23 mouse cellular contexts compared by ENCODE assay signal in genomic region chr8:86617759-86618387, GRCm38 (mm10). TPM values are rescaled to one million over a fixed set of nuclear protein-coding genes. Genes with fewer than 3 reads are reported as not detected.
A peak's percentile ranks its signal among the peaks of the same experiment; 100 is the strongest.
DNase-seq lines count a peak whose midpoint lies in the region; ATAC-seq and TF ChIP-seq lines count a peak whose summit lies in the region.
"Had no signal": no experiment of that assay in that cellular context is flagged by ENCODE, and none has a peak within 500 bp of the region (broad histone marks: within the 10 kb centered on the region; RNA-seq: fewer than 3 reads in every experiment).

No protein-coding gene starts in this region.

- 0 out of 2 replicates have a peak, but pooled peaks have one; percentile 45 for ATAC-seq in liver, embryonic 11.5 days (replicated peaks; ENCODE audit: low FRiP score)
- ATAC-seq in megakaryocyte progenitor cell, adult 5-6 weeks (replicated peaks; ENCODE audit: poor library complexity): peak; percentile 92
- no peak for ATAC-seq in hindbrain, embryonic 14.5 days (ENCODE audit: low FRiP score)
- ATAC-seq: activated CD4-positive, CD25-positive, alpha-beta regulatory T cell, adult 4 months; lung, postnatal 0 days had no signal

- peak overlapping the region; percentile 87 for H3K27ac ChIP-seq in MEL (ENCODE audit: control insufficient read depth, low read depth, low read length)
- no peak overlapping the region for H3K27ac ChIP-seq in liver, embryonic 11.5 days (ENCODE audit: low read depth, low read length)
- H3K27ac ChIP-seq in hindbrain, embryonic 14.5 days: no peak overlapping the region
- H3K27ac ChIP-seq in heart, embryonic 10.5 days: no peak overlapping the region
- H3K27ac ChIP-seq: embryonic facial prominence, embryonic 15.5 days; forebrain, embryonic 10.5 days; heart, adult 2 months; hindbrain, embryonic 10.5 days; layer of hippocampus, adult 2 months; midbrain, embryonic 10.5 days had no signal

- peak overlapping the region; percentile 37; the same call in 1 of the 2 replicates for H3K9ac ChIP-seq in MEL (ENCODE audit: control insufficient read depth, low read depth, low read length, poor library complexity, severe bottlenecking)
- H3K9ac ChIP-seq in liver, embryonic 11.5 days (ENCODE audit: low read depth, low read length): no peak overlapping the region
- H3K9ac ChIP-seq in hindbrain, embryonic 14.5 days: no peak overlapping the region
- H3K9ac ChIP-seq: embryonic facial prominence, embryonic 15.5 days had no signal

- DNase-seq in 416B (ENCODE audit: low read depth): peak; percentile 46
- DNase-seq in MEL (ENCODE audit: low read depth, low spot score): peak; percentile 86
- DNase-seq in liver, embryonic 11.5 days (ENCODE audit: low spot score): no peak
- no peak for DNase-seq in hindbrain, embryonic 14.5 days (ENCODE audit: low spot score)
- no peak for DNase-seq in heart, embryonic 10.5 days (ENCODE audit: low spot score)
- no peak for DNase-seq in spleen, adult 18-20 months
- DNase-seq: adrenal gland, postnatal 10 days; cerebellum, postnatal 10 days; gastrocnemius, postnatal 10 days; heart, adult 2 months; kidney, adult 18-20 months; kidney, postnatal 10 days; layer of hippocampus, postnatal 36 days; thymus, postnatal 25 days had no signal

- peak; percentile 94 for TF ChIP-seq EP300 in MEL (IDR thresholded peaks at IDR 0.05; ENCODE audit: low read depth in 1 of 2, low read length in 2 of 2)

- WGBS in liver, embryonic 11.5 days: 42% methylated on average over 7 of the region's 7 CpGs
- 76% methylated on average over 7 of the region's 7 CpGs for WGBS in hindbrain, embryonic 14.5 days
- WGBS in heart, embryonic 10.5 days: 65% methylated on average over 7 of the region's 7 CpGs

- H3K9me3 ChIP-seq in MEL (replicated peaks; ENCODE audit: insufficient read depth, low read length): no peaks in the 10 kb centered on the region
- H3K9me3 ChIP-seq in liver, embryonic 11.5 days (ENCODE audit: control insufficient read depth, low read length): no peaks in the 10 kb centered on the region
- no peaks in the 10 kb centered on the region for H3K9me3 ChIP-seq in hindbrain, embryonic 14.5 days (ENCODE audit: control insufficient read depth, low read length)
- H3K9me3 ChIP-seq in heart, embryonic 10.5 days: no peaks in the 10 kb centered on the region
- H3K9me3 ChIP-seq: embryonic facial prominence, embryonic 15.5 days; forebrain, embryonic 10.5 days; hindbrain, embryonic 10.5 days; midbrain, embryonic 10.5 days had no signal

- TF ChIP-seq RAD21 in MEL (IDR thresholded peaks at IDR 0.05; ENCODE audit: low read depth, low read length): no peak

- peak overlapping the region; percentile 3 to 41; a peak in 2 of 4 replicates for H3K4me3 ChIP-seq in MEL (ENCODE audit: control insufficient read depth in 1 of 2, insufficient read depth in 1 of 2, low read depth in 2 of 2, low read length in 2 of 2)
- H3K4me3 ChIP-seq in liver, embryonic 11.5 days (ENCODE audit: low read depth, low read length): no peak overlapping the region
- H3K4me3 ChIP-seq in hindbrain, embryonic 14.5 days (replicated peaks; ENCODE audit: low read length): no peak overlapping the region
- H3K4me3 ChIP-seq in heart, embryonic 10.5 days: no peak overlapping the region
- H3K4me3 ChIP-seq: embryonic facial prominence, embryonic 15.5 days; forebrain, embryonic 10.5 days; heart, adult 2 months; hindbrain, embryonic 10.5 days; layer of hippocampus, adult 2 months; midbrain, embryonic 10.5 days had no signal

- TF ChIP-seq POLR2A in MEL (IDR thresholded peaks at IDR 0.05; ENCODE audit: control insufficient read depth in 1 of 2, insufficient read depth in 1 of 2, low read depth in 1 of 2, low read length in 2 of 2, poor library complexity in 1 of 2): no peak

- TF ChIP-seq CTCF in MEL (IDR thresholded peaks at IDR 0.05 in 2 of 3, conservative IDR thresholded peaks at IDR 0.05 in 1 of 3; ENCODE audit: control insufficient read depth in 1 of 3, insufficient read depth in 1 of 3, low read depth in 2 of 3, low read length in 3 of 3, poor library complexity in 1 of 3, severe bottlenecking in 1 of 3): no peak

- H3K27me3 ChIP-seq in MEL (ENCODE audit: control insufficient read depth in 1 of 2, insufficient read depth in 2 of 2, low read length in 2 of 2): no peaks in the 10 kb centered on the region
- no peaks in the 10 kb centered on the region for H3K27me3 ChIP-seq in liver, embryonic 11.5 days (replicated peaks; ENCODE audit: control insufficient read depth, insufficient read depth, low read length)
- no peaks in the 10 kb centered on the region; the same call in 1 of the 2 replicates for H3K27me3 ChIP-seq in hindbrain, embryonic 14.5 days (ENCODE audit: control insufficient read depth, insufficient read depth, low read length)
- H3K27me3 ChIP-seq in heart, embryonic 10.5 days (ENCODE audit: insufficient read depth, poor library complexity, severe bottlenecking): no peaks in the 10 kb centered on the region
- H3K27me3 ChIP-seq: embryonic facial prominence, embryonic 15.5 days had no signal

- no peaks in the 10 kb centered on the region for H3K79me2 ChIP-seq in MEL (ENCODE audit: control insufficient read depth, insufficient read depth, low read length, poor library complexity)

- peaks cover 0 to 20% of the 10 kb centered on the region in 2 experiments; a peak in 2 of 4 replicates for H3K36me3 ChIP-seq in MEL (ENCODE audit: control insufficient read depth in 1 of 2, insufficient read depth in 2 of 2, low read length in 2 of 2)
- no peaks in the 10 kb centered on the region for H3K36me3 ChIP-seq in liver, embryonic 11.5 days (ENCODE audit: control insufficient read depth, insufficient read depth, low read length)
- no peaks in the 10 kb centered on the region for H3K36me3 ChIP-seq in hindbrain, embryonic 14.5 days (replicated peaks; ENCODE audit: control insufficient read depth, insufficient read depth)
- no peaks in the 10 kb centered on the region for H3K36me3 ChIP-seq in heart, embryonic 10.5 days
- H3K36me3 ChIP-seq: embryonic facial prominence, embryonic 15.5 days; forebrain, embryonic 10.5 days; hindbrain, embryonic 10.5 days; midbrain, embryonic 10.5 days had no signal

- H3K4me1 ChIP-seq in MEL (ENCODE audit: control insufficient read depth in 1 of 2, insufficient read depth in 2 of 2, low read length in 2 of 2): peaks cover 0 to 22% of the 10 kb centered on the region in 2 experiments; a peak in 3 of 4 replicates
- peaks cover 3% of the 10 kb centered on the region for H3K4me1 ChIP-seq in liver, embryonic 11.5 days (replicated peaks; ENCODE audit: control insufficient read depth, insufficient read depth, low read length)
- H3K4me1 ChIP-seq in hindbrain, embryonic 14.5 days (replicated peaks; ENCODE audit: control insufficient read depth, insufficient read depth, low read length): no peaks in the 10 kb centered on the region
- no peaks in the 10 kb centered on the region for H3K4me1 ChIP-seq in heart, embryonic 10.5 days
- H3K4me1 ChIP-seq: embryonic facial prominence, embryonic 15.5 days; forebrain, embryonic 10.5 days; hindbrain, embryonic 10.5 days; midbrain, embryonic 10.5 days had no signal

- H3K4me2 ChIP-seq in liver, embryonic 11.5 days: no peak overlapping the region; the same call in 1 of the 2 replicates
- no peak overlapping the region for H3K4me2 ChIP-seq in hindbrain, embryonic 14.5 days (replicated peaks)
- H3K4me2 ChIP-seq: embryonic facial prominence, embryonic 15.5 days had no signal

TF ChIP-seq in MEL, 35 proteins besides CTCF, POLR2A, EP300 and RAD21 (continues in another document):
- TF ChIP-seq RCOR1 (IDR thresholded peaks at IDR 0.05; ENCODE audit: low read depth, low read length) (peak; percentile 98), ZC3H11A (IDR thresholded peaks at IDR 0.05; ENCODE audit: low read depth, low read length) (no peak), SIN3A (IDR thresholded peaks at IDR 0.05; ENCODE audit: low read length) (peak; percentile 67), CHD1 (IDR thresholded peaks at IDR 0.05; ENCODE audit: low read depth, low read length) (no peak), POLR2AphosphoS2 (IDR thresholded peaks at IDR 0.05; ENCODE audit: low read length) (no peak), GABPA (IDR thresholded peaks at IDR 0.05; ENCODE audit: low read depth, low read length) (peak; percentile 69; the same call in 1 of the 2 replicates), UBTF (IDR thresholded peaks at IDR 0.05; ENCODE audit: borderline replicate concordance, insufficient read depth, low read depth, low read length) (no peak), MYB (IDR thresholded peaks at IDR 0.05; ENCODE audit: low read depth, low read length) (0 out of 2 replicates have a peak, but pooled peaks have one; percentile 30), ETS1 (IDR thresholded peaks at IDR 0.05; ENCODE audit: low read depth, low read length) (peak; percentile 90), ZMIZ1 (IDR thresholded peaks at IDR 0.05; ENCODE audit: low read depth, low read length) (no peak), MAFK (IDR thresholded peaks at IDR 0.05; ENCODE audit: borderline replicate concordance, low read depth, low read length) (peak; percentile 79), BHLHE40 (IDR thresholded peaks at IDR 0.05; ENCODE audit: borderline replicate concordance, low read depth, low read length) (peak; percentile 77), SMC3 (IDR thresholded peaks at IDR 0.05; ENCODE audit: low read depth, low read length) (no peak), NELFE (IDR thresholded peaks at IDR 0.05; ENCODE audit: low read depth, low read length) (no peak), MYC (IDR thresholded peaks at IDR 0.05; ENCODE audit: low read depth, low read length) (no peak)

RNA-seq across cellular contexts. Expression of gene Lonp2, which starts 6.0 kb away (rescaled TPM):
- 26.6 and 27.2 TPM in 2 replicates for total RNA-seq in MEL (2012; rRNA removed)
- 10 to 100 TPM in 1 of 2 experiments, not detected in 1; 31.2 TPM for polyA plus RNA-seq in MEL (2012; ENCODE audit: insufficient read depth in 1 of 2, insufficient read length in 2 of 2, low read depth in 1 of 2, low replicate concordance in 2 of 2, missing spikeins in 1 of 2)
- polyA plus RNA-seq in liver, embryonic 11.5 days (2014; fragmentation: Nextera tagmentation; extraction: Ambion mirVana): 50.3 and 60.6 TPM in 2 replicates
- 37.1 and 47.0 TPM in 2 replicates for total RNA-seq in megakaryocyte progenitor cell, adult 5-6 weeks (2015)
- total RNA-seq in megakaryocyte progenitor cell, adult 5-6 weeks (2017): 47.7 and 51.4 TPM in 2 replicates
- 83.4 and 92.0 TPM in 2 replicates for polyA plus RNA-seq in hindbrain, embryonic 14.5 days (2014; fragmentation: Nextera tagmentation; extraction: Ambion mirVana)
- polyA plus RNA-seq in heart, embryonic 10.5 days (2016; fragmentation: Nextera tagmentation; extraction: Ambion mirVana): 58.1 and 66.4 TPM in 2 replicates

RNA-seq across cellular contexts. Expression of gene Abcc12, which starts 37.4 kb away (rescaled TPM):
- not detected in 2 replicates for total RNA-seq in MEL (2012; rRNA removed)
- not detected for polyA plus RNA-seq in MEL (2012; ENCODE audit: insufficient read depth in 1 of 2, insufficient read length in 2 of 2, low read depth in 1 of 2, low replicate concordance in 2 of 2, missing spikeins in 1 of 2)
- not detected in 2 replicates for polyA plus RNA-seq in liver, embryonic 11.5 days (2014; fragmentation: Nextera tagmentation; extraction: Ambion mirVana)
- total RNA-seq in megakaryocyte progenitor cell, adult 5-6 weeks (2015): not detected in 2 replicates
- not detected in 2 replicates for total RNA-seq in megakaryocyte progenitor cell, adult 5-6 weeks (2017)
- 0.21 and 0.23 TPM in 2 replicates for polyA plus RNA-seq in hindbrain, embryonic 14.5 days (2014; fragmentation: Nextera tagmentation; extraction: Ambion mirVana)
- not detected in 2 replicates for polyA plus RNA-seq in heart, embryonic 10.5 days (2016; fragmentation: Nextera tagmentation; extraction: Ambion mirVana)
- total RNA-seq: heart, adult 2 months had no signal
- polyA plus RNA-seq: activated CD4-positive, CD25-positive, alpha-beta regulatory T cell, adult 4 months; C2C12; forebrain, embryonic 10.5 days; midbrain, embryonic 10.5 days had no signal

Comparison
In these comparisons a context has a peak if more than half of its experiments do, and no peak if none do; other contexts are left out.
1. DNase-seq: peak in 416B (single experiment) and MEL (single experiment); none in liver, embryonic 11.5 days (single experiment), hindbrain, embryonic 14.5 days (single experiment), heart, embryonic 10.5 days (single experiment) and spleen, adult 18-20 months (0 of 2).
2. H3K4me3 ChIP-seq: peak in MEL (2 of 2); none in liver, embryonic 11.5 days (single experiment), hindbrain, embryonic 14.5 days (single experiment) and heart, embryonic 10.5 days (single experiment).